Mouse (Mus musculus) bone marrow, adult 2 months (tissue): ENCODE results near the gene Chmp6. TPM values are rescaled to one million over a fixed set of nuclear protein-coding genes. Genes with fewer than 3 reads are reported as not detected.

ENCODE experiments used
- H3K27ac ChIP-seq: fragments of 200-500 bp; 2 replicates; pipeline ENCODE4 v1.5.1; 2012; ENCODE audit warnings: low read depth, mild to moderate bottlenecking, control low read depth, inconsistent platforms, low read length; ENCODE audit not compliant: control insufficient read depth, poor library complexity, insufficient read depth
- H3K4me1 ChIP-seq: fragments of 200-500 bp; 2 replicates; pipeline ENCODE4 v1.6.1; 2011; ENCODE audit warnings: low read length; ENCODE audit not compliant: control insufficient read depth, insufficient read depth
- H3K4me3 ChIP-seq: fragments of 200-500 bp; replicated peaks from 2 replicates; pipeline ENCODE3; 2011; ENCODE audit warnings: mild to moderate bottlenecking, low read depth, low read length, control low read depth; ENCODE audit not compliant: control insufficient read depth
- CTCF ChIP-seq: fragments of 200-500 bp; IDR thresholded peaks from 2 replicates; pipeline ENCODE4 v1.5.1; 2011; ENCODE audit warnings: low read length, control low read depth; ENCODE audit not compliant: control insufficient read depth, insufficient read depth
- POLR2A ChIP-seq: fragments of 200-500 bp; IDR thresholded peaks from 2 replicates; pipeline ENCODE4 v1.6.1; 2011; ENCODE audit warnings: low read depth, mild to moderate bottlenecking, control low read depth, low read length, borderline replicate concordance; ENCODE audit not compliant: control insufficient read depth
- whole genome bisulfite sequencing: fragments of 180-500 bp; shearing (Covaris S2); methylation state at CpG from one replicate; pipeline ENCODE4 v1.1.7; 2018; 5-methylcytosine and 5-hydroxymethylcytosine counted together
- polyA plus RNA-seq: library from polyadenylated mRNA; stranded (reverse); fragments of >200 nt; gene quantifications from 2 replicates; pipeline ENCODE4 v1.2.4, GENCODE M21; 2011; ENCODE audit warnings: low replicate concordance; ENCODE audit not compliant: missing spikeins, insufficient read depth, insufficient read length

The Chmp6 gene
- polyA plus RNA-seq, 1 experiment: 16.1 TPM

DNA sequence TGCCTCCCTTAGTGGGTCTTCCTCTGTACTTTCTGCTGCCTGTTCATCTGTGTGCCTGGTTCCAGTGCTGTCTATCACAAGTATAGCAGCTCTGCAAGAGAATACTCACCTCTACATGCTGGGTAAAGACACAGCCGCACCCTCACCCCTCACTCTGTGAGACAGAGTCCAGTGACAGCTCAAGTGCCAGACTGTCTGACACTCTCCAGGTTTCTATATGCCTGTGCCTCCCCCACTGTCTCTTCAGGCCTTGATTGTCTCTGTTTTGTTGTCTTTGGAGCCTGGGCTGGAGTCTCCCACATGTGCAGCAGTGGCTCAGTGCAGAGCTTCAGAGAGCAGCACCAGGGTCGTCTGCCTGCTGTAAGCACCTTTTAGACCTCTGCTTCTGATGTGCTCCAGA, 29.6 kb upstream of the Chmp6 start:
- 90% methylated on average over 2 of the region's 2 CpGs for WGBS
- Histone ChIP-seq H3K27ac (no peak overlapping the region), H3K4me1 (no peaks in the 10 kb centered on the region; the same call in 1 of the 2 replicates), H3K4me3 (no peak overlapping the region)
- no peak for TF ChIP-seq CTCF
- TF ChIP-seq POLR2A: no peak

DNA sequence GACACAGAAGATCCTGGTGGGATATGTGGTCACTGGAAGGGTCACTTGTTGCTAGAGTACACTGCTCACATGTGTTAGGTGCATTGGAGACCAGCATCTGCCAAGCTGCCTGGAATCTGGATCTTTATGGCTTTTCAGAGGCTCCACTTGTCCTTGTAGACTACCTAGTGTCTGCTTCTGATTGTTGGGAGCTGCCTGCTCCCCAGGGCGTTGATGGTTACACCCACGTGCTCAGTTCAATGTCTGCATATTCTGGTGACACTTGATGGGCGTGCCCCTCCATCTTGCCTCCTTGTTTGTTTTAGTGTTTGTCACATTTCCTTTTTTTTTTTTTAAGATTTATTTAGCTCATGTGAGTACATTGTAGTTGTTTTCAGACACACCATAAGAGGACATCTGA, 23.3 kb upstream of the Chmp6 start:
- H3K4me1 ChIP-seq: peaks cover 2% of the 10 kb centered on the region; the same call in 1 of the 2 replicates
- no peak for TF ChIP-seq POLR2A
- TF ChIP-seq CTCF: no peak
- no peak overlapping the region for H3K4me3 ChIP-seq
- WGBS: 84% methylated on average over 3 of the region's 3 CpGs
- H3K27ac ChIP-seq: no peak overlapping the region

DNA sequence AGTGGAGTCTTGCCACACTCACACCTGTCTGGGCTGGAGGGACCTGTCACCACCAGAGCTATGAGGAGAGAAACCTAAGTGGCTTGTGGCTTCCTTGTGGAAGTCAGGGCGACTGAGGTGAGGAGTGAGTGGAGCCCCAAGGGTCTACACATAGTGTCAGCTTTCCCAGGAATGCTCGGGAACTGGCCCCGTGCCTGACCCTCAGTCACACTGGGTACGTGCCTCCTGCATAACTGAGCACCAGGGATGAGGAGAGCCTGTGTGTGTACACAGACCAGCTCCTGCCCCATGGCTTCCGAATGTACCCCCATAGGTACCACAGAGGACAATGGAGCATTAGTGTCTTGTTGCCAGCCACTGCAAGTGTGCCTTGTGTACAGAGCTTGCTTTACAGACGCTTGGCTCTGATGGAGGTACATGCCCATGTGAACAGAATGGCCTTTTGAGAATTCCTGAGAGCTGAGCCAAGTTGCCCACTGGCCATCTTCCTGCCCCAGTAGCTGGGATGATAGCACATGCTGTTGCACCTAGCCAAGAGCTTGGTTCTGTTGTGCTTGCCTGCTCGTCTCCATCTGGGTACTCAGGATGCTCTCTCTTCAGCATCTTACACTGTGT, 21.5 kb upstream of the Chmp6 start:
- TF ChIP-seq CTCF: no peak
- no peak for TF ChIP-seq POLR2A
- H3K27ac ChIP-seq: no peak overlapping the region
- WGBS: 88% methylated on average over 7 of the region's 7 CpGs
- H3K4me1 ChIP-seq: peaks cover 2% of the 10 kb centered on the region; the same call in 1 of the 2 replicates
- no peak overlapping the region for H3K4me3 ChIP-seq

DNA sequence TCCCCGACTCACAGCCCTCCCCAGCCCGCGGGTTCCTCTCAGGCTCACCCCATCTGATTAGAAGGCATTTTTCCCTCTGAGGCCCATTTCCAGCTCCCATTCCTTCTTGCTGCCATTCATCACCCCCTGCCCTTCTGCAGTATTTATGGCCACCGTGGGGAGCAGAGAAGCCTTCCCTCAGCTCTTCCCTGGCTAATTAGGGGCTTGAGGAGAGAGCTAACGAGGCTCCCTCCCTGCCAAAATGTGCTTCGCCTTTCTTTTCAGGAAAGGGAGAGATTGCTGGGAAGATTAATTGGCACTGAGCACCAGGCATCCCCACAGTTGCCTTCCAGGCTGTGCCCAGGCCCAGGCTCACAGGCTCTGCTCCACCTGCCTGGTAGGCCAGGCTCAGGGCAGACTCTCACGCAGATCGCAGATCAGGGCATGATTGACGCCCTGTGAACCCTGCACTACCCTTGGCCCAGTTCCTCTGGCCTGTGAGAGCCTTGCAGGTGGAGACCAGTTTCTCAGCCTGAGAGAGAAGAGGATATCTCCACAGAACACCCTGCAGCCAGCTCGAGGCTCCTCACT, 19.5 kb upstream of the Chmp6 start:
- H3K27ac ChIP-seq: no peak overlapping the region
- no peak overlapping the region for H3K4me3 ChIP-seq
- TF ChIP-seq CTCF: no peak
- TF ChIP-seq POLR2A: no peak
- peaks cover 2% of the 10 kb centered on the region; the same call in 1 of the 2 replicates for H3K4me1 ChIP-seq
- WGBS: 84% methylated on average over 10 of the region's 10 CpGs

DNA sequence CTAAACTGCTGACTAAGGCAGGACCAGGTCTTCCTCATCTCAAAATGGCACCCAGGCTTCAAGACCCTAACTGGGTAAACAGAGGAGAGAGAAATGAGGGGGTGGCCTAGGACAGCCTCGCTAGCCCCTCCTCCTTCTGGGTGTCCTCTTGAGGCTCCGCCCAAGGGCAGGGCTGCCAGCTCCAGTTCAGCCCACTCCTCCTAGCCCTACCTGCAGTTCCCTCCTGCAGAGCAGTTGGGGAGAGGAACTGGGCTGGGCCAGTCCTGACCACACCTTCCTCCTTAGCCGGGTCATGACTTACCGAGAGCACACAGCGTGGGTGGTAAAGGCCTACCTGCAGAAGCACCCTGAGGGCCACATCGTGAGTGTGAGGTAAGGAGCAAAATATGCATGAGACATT, 18.6 kb upstream of the Chmp6 start:
- WGBS: 29% methylated on average over 6 of the region's 6 CpGs
- H3K4me3 ChIP-seq: no peak overlapping the region
- peaks cover 2% of the 10 kb centered on the region; the same call in 1 of the 2 replicates for H3K4me1 ChIP-seq
- TF ChIP-seq CTCF: no peak
- no peak overlapping the region for H3K27ac ChIP-seq

DNA sequence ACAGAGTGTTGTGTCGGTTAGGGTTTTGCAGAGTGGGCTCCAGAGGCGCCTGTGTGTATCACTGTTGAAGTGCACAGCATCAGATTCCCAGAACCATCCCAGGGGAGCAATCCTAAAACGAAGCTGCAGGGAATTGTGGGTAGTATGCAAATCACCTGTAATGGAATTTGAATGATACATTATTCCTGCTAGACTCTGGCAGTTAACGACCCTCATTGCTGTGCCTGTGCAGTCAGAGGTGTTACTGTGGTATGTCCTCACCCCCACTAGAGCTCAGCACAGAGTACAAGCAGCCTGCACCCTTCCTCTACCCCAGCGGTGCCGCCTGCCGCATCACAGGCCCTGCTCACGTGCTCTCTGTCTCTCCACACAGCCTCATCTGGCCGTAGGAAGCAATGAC, 16.2 kb upstream of the Chmp6 start:
- 84% methylated on average over 9 of the region's 9 CpGs for WGBS

DNA sequence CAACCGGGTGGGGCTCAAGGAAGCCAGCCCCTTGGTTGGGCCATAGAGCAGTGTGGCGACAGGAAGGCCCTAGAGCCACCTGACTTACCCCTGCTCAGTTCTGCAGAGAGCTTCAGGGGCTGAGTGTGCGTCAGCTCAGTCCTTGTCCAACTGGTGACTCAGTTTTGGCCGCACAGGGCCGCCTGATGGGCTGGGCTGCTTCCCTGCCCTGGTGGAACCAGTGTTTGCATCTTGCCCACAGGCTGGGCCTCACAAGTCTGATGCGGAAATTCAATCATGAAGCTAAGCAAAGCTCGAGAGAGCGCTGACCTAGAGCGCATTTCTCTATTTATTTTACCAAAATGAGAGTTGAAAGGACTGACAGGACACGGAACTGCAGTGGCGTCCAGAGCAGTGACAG, 14.3 kb upstream of the Chmp6 start:
- no peak overlapping the region for H3K27ac ChIP-seq
- no peak overlapping the region for H3K4me3 ChIP-seq
- TF ChIP-seq CTCF (no peak), POLR2A (no peak)
- H3K4me1 ChIP-seq: peaks cover 2% of the 10 kb centered on the region; the same call in 1 of the 2 replicates
- 90% methylated on average over 11 of the region's 11 CpGs for WGBS

More for the DNA sequence above, 16.2 kb upstream of the Chmp6 start:
- Histone ChIP-seq H3K4me1 (peaks cover 2% of the 10 kb centered on the region; the same call in 1 of the 2 replicates), H3K4me3 (no peak overlapping the region), H3K27ac (no peak overlapping the region)
- TF ChIP-seq POLR2A: no peak
- TF ChIP-seq CTCF: no peak

DNA sequence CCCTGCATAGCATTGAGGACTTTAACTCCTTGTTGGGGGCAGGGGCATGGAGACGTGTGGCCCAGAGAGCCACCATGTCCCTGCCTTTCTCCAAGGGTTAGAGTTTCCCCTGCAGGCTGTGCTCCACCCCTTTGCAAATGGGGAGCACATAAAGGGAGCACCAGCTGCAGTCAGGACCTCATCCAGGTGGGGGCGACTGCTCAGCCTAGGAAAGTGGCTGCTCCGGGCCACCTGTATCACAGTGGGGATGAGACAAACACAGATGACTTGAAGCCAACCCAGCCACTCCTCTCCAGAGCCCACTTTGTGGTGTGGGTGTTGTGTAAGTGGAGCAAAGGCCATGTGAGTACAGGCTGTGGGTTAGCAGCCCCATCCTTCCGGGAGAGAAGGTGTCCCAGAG, 12.1 kb upstream of the Chmp6 start:
- H3K27ac ChIP-seq: no peak overlapping the region
- H3K4me3 ChIP-seq: no peak overlapping the region
- TF ChIP-seq CTCF (no peak), POLR2A (no peak)
- WGBS: 56% methylated on average over 4 of the region's 4 CpGs
- no peaks in the 10 kb centered on the region for H3K4me1 ChIP-seq
